Mouse (Mus musculus): ENCODE results near the gene Masp1. TPM values are rescaled to one million over a fixed set of nuclear protein-coding genes. Genes with fewer than 3 reads are reported as not detected.

Masp1 gene
- polyA plus RNA-seq, 1 experiment from 2014 or later: 2.5 TPM

DNA sequence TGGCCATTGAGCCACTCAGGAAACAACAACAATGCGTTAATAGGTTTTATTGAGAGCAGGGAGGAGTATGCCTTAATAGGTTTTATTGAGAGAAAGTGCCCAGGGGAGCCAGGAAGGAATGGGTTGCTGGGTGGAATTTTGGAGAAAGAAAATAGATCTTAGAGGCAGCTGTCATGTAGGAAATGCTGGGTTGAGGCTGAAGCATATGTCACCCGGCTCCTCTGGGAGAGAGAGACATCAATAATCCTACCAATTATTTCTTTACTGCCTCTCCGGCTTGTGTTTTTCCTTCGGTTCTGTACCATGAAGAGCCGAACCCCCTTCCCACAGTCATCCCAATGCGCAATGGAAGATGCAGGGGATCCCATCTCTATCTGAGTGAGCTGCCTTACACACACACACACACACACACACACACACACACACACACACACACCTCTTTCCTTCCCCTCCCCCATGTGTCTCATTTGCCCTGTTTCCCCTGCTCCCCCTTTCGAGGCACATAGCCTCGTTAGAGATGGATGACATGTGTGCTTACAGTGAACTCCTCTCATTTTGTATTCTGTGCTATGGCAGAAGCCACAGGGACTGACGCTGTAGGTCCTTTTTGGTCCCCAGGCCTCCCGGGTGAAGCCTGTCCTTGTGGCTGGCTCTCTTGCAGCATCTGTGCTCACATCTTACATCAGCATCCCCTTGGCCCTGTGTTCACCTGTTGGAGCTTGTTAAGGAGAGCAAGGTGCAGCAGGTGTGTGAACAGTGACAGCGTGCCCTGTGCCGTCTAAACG is 103.0 kb downstream of the Masp1 start:
- Histone ChIP-seq H3K9me3 (ENCODE audit: low read depth, low read length) (no peaks in the 10 kb centered on the region), H3K4me1 (ENCODE audit: insufficient read depth) (0 out of 2 replicates have a peak, but pooled peaks cover 3% of the 10 kb centered on the region), H3K27ac (ENCODE audit: low read depth) (no peak overlapping the region), H3K9ac (no peak overlapping the region), H3K4me2 (no peak overlapping the region), H3K4me3 (ENCODE audit: low read depth, low read length) (no peak overlapping the region), H3K27me3 (ENCODE audit: insufficient read depth, low read length) (no peaks in the 10 kb centered on the region), H3K36me3 (ENCODE audit: insufficient read depth) (no peaks in the 10 kb centered on the region)
- no peak for ATAC-seq (ENCODE audit: insufficient read depth)
- TF ChIP-seq CTCF (IDR thresholded peaks at IDR 0.05; ENCODE audit: low read depth): no peak
- 65% methylated on average over 13 of the region's 13 CpGs for WGBS
- no peak for DNase-seq

DNA sequence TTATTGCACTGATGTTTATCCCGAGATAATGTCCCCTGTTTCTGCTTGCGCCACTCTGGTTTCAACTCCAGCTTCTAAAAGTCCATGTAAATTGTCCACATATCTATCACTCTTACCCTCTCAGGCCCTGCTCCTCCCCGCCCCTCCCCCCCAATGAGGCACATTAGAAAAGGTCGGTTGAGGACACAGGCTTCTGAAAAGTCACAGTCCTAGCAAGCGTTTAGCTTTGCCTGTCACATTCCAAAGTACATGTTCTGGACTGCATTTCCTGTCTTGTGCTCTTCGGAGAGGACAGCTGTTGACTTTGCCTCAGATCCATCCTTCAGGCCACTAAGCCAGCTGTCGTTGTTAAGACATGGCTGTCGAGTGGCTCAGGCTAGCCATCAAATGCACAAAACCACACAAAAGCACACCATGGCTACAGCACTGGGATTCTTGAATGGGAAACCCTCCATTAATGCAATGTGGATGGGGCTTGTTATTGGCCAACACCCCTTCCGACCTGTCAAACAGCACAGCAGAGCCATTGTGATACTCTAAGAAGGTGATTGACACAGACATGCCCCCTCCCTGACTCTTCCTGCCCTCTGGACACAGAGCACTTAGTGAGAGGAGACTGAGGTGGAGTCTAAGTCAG is 103.8 kb downstream of the Masp1 start:
- H3K4me1 ChIP-seq (ENCODE audit: insufficient read depth): 0 out of 2 replicates have a peak, but pooled peaks cover 3% of the 10 kb centered on the region
- 27% methylated on average over 9 of the region's 9 CpGs for WGBS
- ATAC-seq (ENCODE audit: insufficient read depth): peak; percentile 80
- DNase-seq: peak; percentile 61
- H3K4me3 ChIP-seq (ENCODE audit: low read depth, low read length): peak overlapping the region; percentile 12; the same call in 1 of the 2 replicates
- no peaks in the 10 kb centered on the region for H3K27me3 ChIP-seq (ENCODE audit: insufficient read depth, low read length)
- H3K36me3 ChIP-seq (ENCODE audit: insufficient read depth): no peaks in the 10 kb centered on the region
- no peaks in the 10 kb centered on the region for H3K9me3 ChIP-seq (ENCODE audit: low read depth, low read length)
- H3K9ac ChIP-seq: no peak overlapping the region
- no peak overlapping the region for H3K27ac ChIP-seq (ENCODE audit: low read depth)
- peak overlapping the region; percentile 53 for H3K4me2 ChIP-seq
- no peak for TF ChIP-seq CTCF (IDR thresholded peaks at IDR 0.05; ENCODE audit: low read depth)

DNA sequence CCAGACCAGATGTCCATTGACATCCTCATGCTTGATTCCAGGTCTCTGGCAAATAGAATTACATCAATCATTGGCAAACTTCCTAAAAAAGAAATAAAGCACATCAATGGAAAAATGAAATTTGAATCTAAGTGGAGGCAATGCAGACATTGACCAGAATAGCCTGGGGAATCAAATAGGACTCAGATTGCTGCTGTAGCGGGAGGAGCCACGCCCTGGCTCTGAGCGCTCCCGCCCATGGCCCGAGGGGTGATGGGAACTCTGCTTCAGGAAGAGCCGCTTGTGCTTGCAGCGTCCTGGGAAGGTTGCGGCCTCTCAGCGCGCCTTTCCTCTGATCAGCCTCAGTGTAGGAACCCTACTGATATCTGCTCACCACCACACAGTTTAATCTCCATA is 104.4 kb downstream of the Masp1 start:
- H3K4me3 ChIP-seq (ENCODE audit: low read depth, low read length): peak overlapping the region; percentile 12; the same call in 1 of the 2 replicates
- H3K9me3 ChIP-seq (ENCODE audit: low read depth, low read length): no peaks in the 10 kb centered on the region
- ATAC-seq (ENCODE audit: insufficient read depth) (peak; percentile 78), DNase-seq (peak; percentile 63)
- H3K4me2 ChIP-seq: peak overlapping the region; percentile 53
- no peak overlapping the region for H3K9ac ChIP-seq
- no peak overlapping the region for H3K27ac ChIP-seq (ENCODE audit: low read depth)
- no peak for TF ChIP-seq CTCF (IDR thresholded peaks at IDR 0.05; ENCODE audit: low read depth)
- no peaks in the 10 kb centered on the region for H3K36me3 ChIP-seq (ENCODE audit: insufficient read depth)
- WGBS: 23% methylated on average over 10 of the region's 10 CpGs
- no peaks in the 10 kb centered on the region for H3K27me3 ChIP-seq (ENCODE audit: insufficient read depth, low read length)
- 0 out of 2 replicates have a peak, but pooled peaks cover 3% of the 10 kb centered on the region for H3K4me1 ChIP-seq (ENCODE audit: insufficient read depth)

DNA sequence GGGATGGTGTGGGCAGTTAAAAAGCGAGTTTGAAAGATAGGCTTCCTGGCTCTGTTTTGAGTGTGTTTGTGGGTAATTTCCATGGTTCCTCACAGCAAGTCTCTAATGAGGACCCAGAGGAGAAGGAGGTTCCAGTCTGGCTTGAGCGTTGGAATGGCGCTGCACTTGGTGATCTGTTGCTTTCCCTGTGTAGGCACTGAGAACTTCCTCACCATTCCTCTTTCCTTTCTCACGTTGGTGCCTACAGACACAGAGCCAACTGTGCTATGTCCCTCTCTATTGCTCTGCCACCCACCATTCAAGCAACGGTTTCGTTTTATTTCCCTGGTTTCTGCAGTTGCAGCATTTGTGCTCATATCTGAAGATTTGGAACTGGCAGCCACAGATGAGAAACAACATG is 107.7 kb downstream of the Masp1 start:
- H3K36me3 ChIP-seq (ENCODE audit: insufficient read depth): no peaks in the 10 kb centered on the region
- 80% methylated on average over 6 of the region's 6 CpGs for WGBS
- no peak for DNase-seq
- no peak overlapping the region for H3K9ac ChIP-seq
- ATAC-seq (ENCODE audit: insufficient read depth): no peak
- H3K4me3 ChIP-seq (ENCODE audit: low read depth, low read length): no peak overlapping the region
- no peaks in the 10 kb centered on the region for H3K27me3 ChIP-seq (ENCODE audit: insufficient read depth, low read length)
- no peak overlapping the region for H3K27ac ChIP-seq (ENCODE audit: low read depth)
- no peaks in the 10 kb centered on the region for H3K9me3 ChIP-seq (ENCODE audit: low read depth, low read length)
- H3K4me1 ChIP-seq (ENCODE audit: insufficient read depth): 0 out of 2 replicates have a peak, but pooled peaks cover 3% of the 10 kb centered on the region
- H3K4me2 ChIP-seq: no peak overlapping the region
- no peak for TF ChIP-seq CTCF (IDR thresholded peaks at IDR 0.05; ENCODE audit: low read depth)

DNA sequence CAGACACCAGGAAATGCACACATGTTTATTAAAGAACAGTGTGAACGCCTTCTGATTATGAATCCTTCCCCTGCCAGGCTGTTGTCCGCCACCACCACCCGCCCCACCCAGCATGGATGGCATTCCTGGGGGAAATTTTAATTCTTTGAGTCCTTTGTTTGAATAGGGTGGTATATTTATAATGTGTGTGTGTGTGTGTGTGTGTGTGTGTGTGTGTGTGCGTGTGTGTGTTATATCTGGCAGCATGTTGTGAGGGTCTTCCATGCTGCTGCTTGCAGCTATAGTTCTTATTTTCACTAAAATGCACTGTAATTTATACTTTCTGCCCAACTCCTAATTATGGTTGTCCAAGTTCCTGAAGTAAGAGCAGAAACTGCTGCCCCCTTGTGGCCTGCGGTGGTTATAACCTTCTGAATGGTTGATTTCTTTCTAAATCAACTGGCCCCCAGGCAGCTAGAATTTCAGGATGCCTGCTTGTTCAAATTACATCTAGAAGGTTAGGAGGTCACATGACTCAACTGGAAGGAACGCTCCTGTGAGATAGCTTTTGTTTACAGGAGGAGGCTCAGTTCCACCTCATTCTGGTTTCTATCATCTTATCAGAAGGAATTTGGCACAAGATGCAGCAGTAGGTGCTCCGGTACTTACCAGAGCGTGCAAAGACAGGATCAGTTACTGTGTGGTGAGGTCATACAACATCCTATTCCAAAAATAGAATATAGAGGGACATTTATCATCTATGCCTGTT is 117.4 kb downstream of the Masp1 start:
- no peaks in the 10 kb centered on the region for H3K27me3 ChIP-seq (ENCODE audit: insufficient read depth, low read length)
- no peak overlapping the region for H3K27ac ChIP-seq (ENCODE audit: low read depth)
- peak; percentile 90 for TF ChIP-seq CTCF (IDR thresholded peaks at IDR 0.05; ENCODE audit: low read depth)
- H3K4me2 ChIP-seq: no peak overlapping the region
- WGBS: 29% methylated on average over 8 of the region's 8 CpGs
- no peaks in the 10 kb centered on the region for H3K36me3 ChIP-seq (ENCODE audit: insufficient read depth)
- H3K9me3 ChIP-seq (ENCODE audit: low read depth, low read length): no peaks in the 10 kb centered on the region
- H3K4me1 ChIP-seq (ENCODE audit: insufficient read depth): no peaks in the 10 kb centered on the region; the same call in 1 of the 2 replicates
- DNase-seq (peak; percentile 95), ATAC-seq (ENCODE audit: insufficient read depth) (peak; percentile 68)
- no peak overlapping the region for H3K4me3 ChIP-seq (ENCODE audit: low read depth, low read length)
- H3K9ac ChIP-seq: no peak overlapping the region

DNA sequence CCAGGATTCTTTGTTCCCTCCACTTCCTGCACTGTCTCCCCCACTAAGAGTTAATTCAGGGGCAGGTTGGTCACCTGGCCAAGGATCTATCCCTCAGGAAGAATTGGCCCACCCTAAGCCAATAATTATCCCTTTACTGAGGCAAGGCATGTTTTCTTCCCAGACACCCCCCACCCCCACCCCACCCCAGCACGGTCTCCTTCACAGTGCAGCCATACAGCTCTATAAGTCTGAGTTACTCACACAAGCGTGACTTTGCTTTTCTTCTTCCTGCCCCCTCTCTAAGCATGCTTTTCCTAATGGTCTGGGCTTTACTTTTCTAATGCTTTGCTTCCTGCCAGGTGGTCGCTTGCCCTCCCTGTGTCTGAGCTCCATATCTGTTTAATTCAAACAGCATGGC is 118.7 kb downstream of the Masp1 start:
- H3K36me3 ChIP-seq (ENCODE audit: insufficient read depth): no peaks in the 10 kb centered on the region
- H3K27me3 ChIP-seq (ENCODE audit: insufficient read depth, low read length): no peaks in the 10 kb centered on the region
- ATAC-seq (ENCODE audit: insufficient read depth) (no peak), DNase-seq (no peak)
- H3K4me2 ChIP-seq: no peak overlapping the region
- TF ChIP-seq CTCF (IDR thresholded peaks at IDR 0.05; ENCODE audit: low read depth): no peak
- no peaks in the 10 kb centered on the region; the same call in 1 of the 2 replicates for H3K4me1 ChIP-seq (ENCODE audit: insufficient read depth)
- no peak overlapping the region for H3K27ac ChIP-seq (ENCODE audit: low read depth)
- no peaks in the 10 kb centered on the region for H3K9me3 ChIP-seq (ENCODE audit: low read depth, low read length)
- 50% methylated on average over 3 of the region's 3 CpGs for WGBS
- H3K4me3 ChIP-seq (ENCODE audit: low read depth, low read length): no peak overlapping the region
- no peak overlapping the region for H3K9ac ChIP-seq

All from lung, embryonic 14.5 days (tissue).